Mouse (Mus musculus) embryonic facial prominence, embryonic 14.5 days (tissue): ENCODE results near the gene Mpig6b. TPM values are rescaled to one million over a fixed set of nuclear protein-coding genes. Genes with fewer than 3 reads are reported as not detected.

ENCODE experiments used
- ATAC-seq: fragments of 200-750 bp; cut with Nextera tagmentation; 2 replicates; pipeline ENCODE4 v1.8.0; 2017; ENCODE audit warnings: low read depth, moderate number of reproducible peaks, moderate TSS enrichment
- DNase-seq: peaks from one replicate; pipeline ENCODE4 v3.0.0-alpha.2; 2015; ENCODE audit warnings: low spot score
- H3K27ac ChIP-seq: fragments of 300-500 bp; sonication (generic); replicated peaks from 2 replicates; pipeline ENCODE4 v1.5.1; 2014; ENCODE audit warnings: low read depth, mild to moderate bottlenecking, low read length, moderate library complexity
- H3K27me3 ChIP-seq: fragments of 300-500 bp; sonication (generic); replicated peaks from 2 replicates; pipeline ENCODE4 v1.6.1; 2014; ENCODE audit warnings: low read length; ENCODE audit not compliant: control insufficient read depth, insufficient read depth
- H3K36me3 ChIP-seq: fragments of 300-500 bp; sonication (generic); 2 replicates; pipeline ENCODE4 v1.6.1; 2014; ENCODE audit warnings: low read length, mixed read lengths; ENCODE audit not compliant: control insufficient read depth, insufficient read depth
- H3K4me1 ChIP-seq: fragments of 300-500 bp; sonication (generic); 2 replicates; pipeline ENCODE4 v1.6.1; 2014; ENCODE audit warnings: antibody characterized with exemption, low read length; ENCODE audit not compliant: control insufficient read depth, insufficient read depth
- H3K4me2 ChIP-seq: fragments of 300-500 bp; sonication (generic); 2 replicates; pipeline ENCODE4 v1.6.1; 2014; ENCODE audit warnings: low read depth, mild to moderate bottlenecking, low read length, moderate library complexity, mixed read lengths
- H3K4me3 ChIP-seq: fragments of 300-500 bp; sonication (generic); 2 replicates; pipeline ENCODE4 v1.5.1; 2014; ENCODE audit warnings: low read depth, mild to moderate bottlenecking, low read length
- H3K9ac ChIP-seq: fragments of 300-500 bp; sonication (generic); 2 replicates; pipeline ENCODE4 v1.6.1; 2014; ENCODE audit warnings: low read depth, mild to moderate bottlenecking, low read length, moderate library complexity, mixed read lengths
- H3K9me3 ChIP-seq: fragments of 300-500 bp; sonication (generic); 2 replicates; pipeline ENCODE4 v1.6.1; 2016; ENCODE audit warnings: low read length; ENCODE audit not compliant: control insufficient read depth
- WGBS: fragments of 180-500 bp; shearing (Covaris S2); extraction: QIAGEN DNeasy Blood & Tissue Kit; methylation state at CpG from one replicate; pipeline ENCODE4 v1.1.7; 2014; 5-methylcytosine and 5-hydroxymethylcytosine counted together
- polyA plus RNA-seq: library from polyadenylated mRNA; unstranded; fragments of >200 nt; fragmentation: Nextera tagmentation; extraction: Ambion mirVana; gene quantifications from 2 replicates; pipeline ENCODE4 v1.2.1, GENCODE M21; 2014

Gene Mpig6b
- polyA plus RNA-seq, result 0.55 and 0.96 TPM in 2 replicates

DNA sequence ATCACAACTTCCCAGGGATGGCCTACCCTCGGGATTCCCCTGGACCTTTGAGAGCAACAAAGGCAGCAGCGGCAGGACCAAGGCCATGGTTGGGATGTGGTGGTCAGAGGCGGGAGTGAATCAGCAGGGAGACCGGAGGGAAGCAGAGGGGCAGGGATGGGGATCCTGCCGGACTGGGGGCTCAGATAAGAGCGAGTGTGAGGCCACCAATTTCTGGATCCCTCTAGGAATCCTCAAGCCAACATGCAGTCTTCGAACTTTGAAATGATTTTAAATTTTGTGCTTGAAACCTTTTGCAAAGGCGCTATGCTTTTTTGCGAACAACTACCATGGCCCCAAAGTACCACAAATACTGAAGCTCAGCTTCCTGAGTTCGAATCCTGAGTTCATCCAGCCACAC is at the start of gene Mpig6b:
TSS of gene Mpig6b (minus strand) at position 101 of the 400 bp plus-strand sequence.
- DNase-seq (no peak), ATAC-seq (no peak)
- peaks cover 19% of the 10 kb centered on the region for H3K36me3 ChIP-seq
- peaks cover 6% of the 10 kb centered on the region; the same call in 1 of the 2 replicates for H3K4me1 ChIP-seq
- H3K27ac ChIP-seq, result peak within 1 kb of the TSS; percentile 54
- 43% methylated on average over 10 of the region's 10 CpGs for WGBS
- H3K27me3 ChIP-seq, result peaks cover 20% of the 10 kb centered on the region
- H3K4me3 ChIP-seq, result peak within 1 kb of the TSS; percentile 34
- peak within 1 kb of the TSS; percentile 56 for H3K9ac ChIP-seq
- H3K9me3 ChIP-seq, result no peaks in the 10 kb centered on the region
- peak within 1 kb of the TSS; percentile 61 for H3K4me2 ChIP-seq

GRCm38 (mm10) chr17:35115046-35116019 is 49.3 kb upstream of the Mpig6b start, which contains the start of gene Ly6g5b:
Gene Ly6g5b, minus strand, starts transcription at chr17:35115428.
- H3K4me1 ChIP-seq, result peaks cover 5% of the 10 kb centered on the region
- no peaks in the 10 kb centered on the region for H3K9me3 ChIP-seq
- DNase-seq, result no peak
- WGBS, result 84% methylated on average over 8 of the region's 8 CpGs
- H3K9ac ChIP-seq, result no peak within 1 kb of the TSS
- H3K4me3 ChIP-seq, result no peak within 1 kb of the TSS
- no peaks in the 10 kb centered on the region for H3K27me3 ChIP-seq
- no peak within 1 kb of the TSS for H3K27ac ChIP-seq
- H3K36me3 ChIP-seq, result peaks cover 55% of the 10 kb centered on the region
- no peak for ATAC-seq
- no peak within 1 kb of the TSS for H3K4me2 ChIP-seq

DNA sequence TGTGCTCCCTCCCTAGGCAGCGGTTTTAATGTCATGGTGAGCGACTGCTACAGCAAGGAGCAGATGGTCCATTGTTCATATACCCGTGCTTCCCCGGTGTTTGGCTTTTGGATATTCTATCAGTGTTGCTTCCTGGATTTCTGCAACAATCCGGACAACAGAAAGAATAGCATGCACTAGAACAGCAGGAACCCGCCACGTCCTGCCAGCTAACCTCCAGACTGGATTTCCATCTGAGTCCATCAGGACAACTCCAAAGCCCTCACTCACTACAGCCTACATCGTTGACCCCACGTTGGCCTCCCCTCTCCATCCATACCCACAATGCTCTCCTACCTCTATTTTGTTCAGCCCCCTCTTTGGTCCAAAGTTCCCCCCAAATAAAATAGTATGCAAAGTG is 45.8 kb upstream of the Mpig6b start:
- ATAC-seq, result no peak
- no peak overlapping the region for H3K4me2 ChIP-seq
- WGBS, result 75% methylated on average over 9 of the region's 9 CpGs

DNA sequence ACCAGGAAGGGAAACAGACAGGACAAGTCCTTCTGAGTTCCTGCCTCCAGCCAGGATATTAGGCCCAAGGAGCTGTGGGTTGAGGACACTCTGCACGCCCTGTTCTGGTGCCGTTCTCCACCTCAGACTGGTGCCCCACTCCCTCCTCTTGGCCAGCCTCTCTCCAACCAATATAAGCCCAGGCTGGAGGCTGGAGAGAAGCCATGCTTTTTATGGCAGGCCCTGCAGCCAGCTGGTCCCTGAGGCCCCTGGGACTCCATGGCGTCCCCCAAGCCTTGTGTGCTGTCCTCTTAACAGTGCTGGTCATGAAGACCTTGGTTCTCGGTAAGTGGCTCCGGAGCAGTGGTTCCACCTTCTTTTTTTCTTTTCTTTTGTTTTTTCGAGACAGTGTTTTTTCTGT is 42.1 kb upstream of the Mpig6b start, which contains the start of gene Ly6g5c:
TSS of gene Ly6g5c (plus strand) at position 183 of the 400 bp plus-strand sequence.
- Histone ChIP-seq H3K27ac (no peak within 1 kb of the TSS), H3K27me3 (no peaks in the 10 kb centered on the region), H3K4me1 (no peaks in the 10 kb centered on the region), H3K9me3 (no peaks in the 10 kb centered on the region), H3K36me3 (peaks cover 13% of the 10 kb centered on the region), H3K4me3 (no peak within 1 kb of the TSS), H3K9ac (no peak within 1 kb of the TSS), H3K4me2 (no peak within 1 kb of the TSS)
- ATAC-seq (no peak), DNase-seq (no peak)
- WGBS, result 85% methylated on average over 6 of the region's 6 CpGs

More for the DNA sequence above, 45.8 kb upstream of the Mpig6b start:
- Histone ChIP-seq H3K36me3 (peaks cover 26% of the 10 kb centered on the region), H3K27me3 (no peaks in the 10 kb centered on the region), H3K9ac (no peak overlapping the region), H3K4me3 (no peak overlapping the region), H3K4me1 (no peaks in the 10 kb centered on the region), H3K9me3 (no peaks in the 10 kb centered on the region), H3K27ac (no peak overlapping the region)
- DNase-seq, result no peak

GRCm38 (mm10) chr17:35106522-35106921 is 40.5 kb upstream of the Mpig6b start:
- no peak for ATAC-seq
- WGBS, result 57% methylated on average over 3 of the region's 3 CpGs
- 0 out of 2 replicates have a peak overlapping the region, but pooled peaks have one; percentile 1 for H3K4me3 ChIP-seq
- H3K4me1 ChIP-seq, result no peaks in the 10 kb centered on the region
- DNase-seq, result no peak
- no peak overlapping the region for H3K27ac ChIP-seq
- 0 out of 2 replicates have a peak overlapping the region, but pooled peaks have one; percentile 27 for H3K4me2 ChIP-seq
- no peak overlapping the region for H3K9ac ChIP-seq
- H3K27me3 ChIP-seq, result no peaks in the 10 kb centered on the region
- peaks cover 29% of the 10 kb centered on the region for H3K36me3 ChIP-seq
- no peaks in the 10 kb centered on the region for H3K9me3 ChIP-seq

GRCm38 (mm10) chr17:35105740-35106389 is 39.9 kb upstream of the Mpig6b start:
- Histone ChIP-seq H3K4me1 (no peaks in the 10 kb centered on the region), H3K9ac (0 out of 2 replicates have a peak overlapping the region, but pooled peaks have one; percentile 40), H3K9me3 (no peaks in the 10 kb centered on the region), H3K27me3 (no peaks in the 10 kb centered on the region), H3K4me2 (peak overlapping the region; percentile 27), H3K36me3 (peaks cover 35% of the 10 kb centered on the region), H3K27ac (no peak overlapping the region), H3K4me3 (0 out of 2 replicates have a peak overlapping the region, but pooled peaks have one; percentile 1)
- DNase-seq, result peak; percentile 57
- WGBS, result 22% methylated on average over 13 of the region's 13 CpGs
- 0 out of 2 replicates have a peak, but pooled peaks have one; percentile 24 for ATAC-seq

DNA sequence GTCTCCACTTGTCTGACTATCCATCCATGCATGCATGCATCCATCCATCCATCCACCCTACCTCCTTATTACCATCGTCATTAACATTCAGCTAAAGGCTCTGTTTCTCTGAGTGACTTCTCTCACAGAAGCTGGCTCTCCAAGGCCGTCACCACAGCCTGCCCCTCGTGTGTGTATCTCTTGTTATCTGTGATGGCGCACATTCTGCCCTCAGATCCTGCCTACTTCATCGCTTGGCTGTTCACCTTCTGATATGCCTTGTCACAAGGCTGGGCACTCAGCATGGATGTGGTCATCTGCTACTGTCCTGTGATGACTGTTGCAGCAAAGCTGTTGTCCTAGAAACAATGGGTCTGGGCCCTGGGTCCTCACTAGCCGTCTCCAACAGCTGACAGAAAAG is 38.8 kb upstream of the Mpig6b start:
- DNase-seq (no peak), ATAC-seq (no peak)
- Histone ChIP-seq H3K27ac (no peak overlapping the region), H3K36me3 (peaks cover 46% of the 10 kb centered on the region), H3K4me1 (no peaks in the 10 kb centered on the region), H3K9ac (no peak overlapping the region), H3K4me2 (no peak overlapping the region), H3K27me3 (no peaks in the 10 kb centered on the region), H3K9me3 (no peaks in the 10 kb centered on the region), H3K4me3 (no peak overlapping the region)
- WGBS, result 81% methylated on average over 6 of the region's 6 CpGs

GRCm38 (mm10) chr17:35104079-35104478 is 38.1 kb upstream of the Mpig6b start:
- Histone ChIP-seq H3K27ac (no peak overlapping the region), H3K4me2 (no peak overlapping the region), H3K27me3 (no peaks in the 10 kb centered on the region), H3K4me1 (no peaks in the 10 kb centered on the region), H3K9me3 (no peaks in the 10 kb centered on the region), H3K4me3 (no peak overlapping the region), H3K9ac (no peak overlapping the region), H3K36me3 (peaks cover 53% of the 10 kb centered on the region)
- WGBS, result 89% methylated on average over 7 of the region's 7 CpGs
- DNase-seq (no peak), ATAC-seq (no peak)
